Mouse (Mus musculus): ENCODE results near the gene Rab42.

GRCm38 (mm10) chr4:132268871-132269739, 34.1 kb downstream of the Rab42 start:
- TF ChIP-seq CTCF (IDR thresholded peaks at IDR 0.05; ENCODE audit: insufficient read depth, low read length) (no peak), POLR2A (IDR thresholded peaks at IDR 0.05; ENCODE audit: borderline replicate concordance, extremely low read depth, low read depth, low read length) (no peak)
